Mouse (Mus musculus) layer of hippocampus, adult 18-20 months (tissue): Measurements from ENCODE around the gene Thoc7. TPM values are rescaled to one million over a fixed set of nuclear protein-coding genes. Genes with fewer than 3 reads are reported as not detected.

Source experiments
- DNase-seq, 2 experiments: peaks; one replicate each; pipeline ENCODE4 v3.0.0; 2022; ENCODE audit warnings: low spot score in 2 of 2
- total RNA-seq, 2 experiments: library from RNA; stranded (reverse); gene quantifications; 2 replicates each; pipeline ENCODE4 v1.2.3; 2021

Gene Thoc7
- total RNA-seq, 2 experiments from 2014 or later: 91.9 to 102 TPM

DNA sequence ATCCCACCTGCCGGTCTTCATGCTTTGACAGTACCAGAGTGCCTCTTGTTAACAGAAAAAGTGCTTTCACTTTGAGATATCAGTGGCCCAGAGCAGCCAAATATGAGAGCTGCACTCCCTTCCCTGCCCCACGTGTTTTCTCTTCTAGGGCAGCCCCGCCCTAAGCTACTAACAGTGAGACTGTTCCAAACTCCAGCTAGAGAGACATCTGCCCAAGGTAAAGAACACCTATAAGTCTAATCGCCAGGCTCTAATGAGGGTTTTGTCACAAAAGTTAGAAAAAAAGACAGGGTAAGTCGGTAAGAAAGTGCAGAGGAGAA is 27.6 kb downstream of the Thoc7 start:
- no peak for DNase-seq

DNA sequence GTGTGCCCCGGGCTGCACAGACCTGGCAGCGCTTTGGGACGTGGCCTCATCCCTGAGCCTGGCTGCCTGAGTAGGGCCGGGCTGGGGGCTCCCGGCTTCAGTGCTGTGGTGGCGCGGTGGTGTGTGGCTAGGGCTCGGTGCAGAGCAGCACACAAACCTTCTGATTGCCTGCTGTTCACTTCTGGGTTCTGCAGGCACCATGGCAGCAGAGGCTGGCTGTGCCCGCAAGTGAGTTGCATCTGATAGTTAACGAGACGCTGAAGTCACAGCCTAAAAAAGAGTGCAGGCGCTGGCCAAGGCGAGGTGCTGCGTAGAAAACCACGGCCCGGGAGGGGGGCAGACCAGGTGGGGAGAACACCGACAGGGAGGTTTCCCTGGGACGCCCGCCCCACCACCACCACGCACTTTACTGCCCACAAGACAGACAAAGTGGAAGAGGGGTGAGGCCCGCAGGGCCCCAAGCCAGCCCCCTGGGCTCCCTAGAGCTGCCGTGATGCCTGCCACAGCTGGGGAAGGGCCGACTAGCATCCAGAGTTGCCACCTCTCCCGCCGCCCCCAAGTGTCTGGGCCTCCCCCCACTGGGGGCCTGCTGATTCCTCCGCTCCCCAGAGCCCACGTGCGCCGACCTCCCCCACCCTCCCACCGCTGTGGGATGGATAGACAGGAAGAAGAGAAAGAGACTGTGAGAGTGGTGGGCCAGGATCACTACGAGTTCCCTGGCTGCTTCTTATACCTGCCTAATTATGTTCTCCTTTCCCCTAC is 28.2 kb downstream of the Thoc7 start:
- no peak for DNase-seq

DNA sequence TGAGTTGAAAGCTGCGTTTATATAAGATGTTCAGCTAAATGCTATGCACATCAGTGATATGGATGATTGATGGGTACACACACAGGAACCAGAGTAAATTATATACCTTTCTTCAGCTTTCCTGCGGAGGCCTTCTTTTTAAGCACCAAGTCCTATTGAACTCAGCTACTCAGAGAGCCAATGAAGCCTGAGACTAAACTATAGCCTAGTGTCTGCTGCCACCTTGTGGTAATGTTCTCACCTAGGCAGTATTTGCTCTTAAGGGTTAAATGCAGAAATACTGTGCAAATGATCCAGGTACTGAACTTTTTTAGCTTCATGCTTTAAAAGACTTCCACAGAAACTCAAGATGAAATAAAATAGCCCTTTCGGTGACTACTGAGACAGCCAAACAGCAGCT is 44.0 kb downstream of the Thoc7 start:
- peak; percentile 65 to 79 for DNase-seq

DNA sequence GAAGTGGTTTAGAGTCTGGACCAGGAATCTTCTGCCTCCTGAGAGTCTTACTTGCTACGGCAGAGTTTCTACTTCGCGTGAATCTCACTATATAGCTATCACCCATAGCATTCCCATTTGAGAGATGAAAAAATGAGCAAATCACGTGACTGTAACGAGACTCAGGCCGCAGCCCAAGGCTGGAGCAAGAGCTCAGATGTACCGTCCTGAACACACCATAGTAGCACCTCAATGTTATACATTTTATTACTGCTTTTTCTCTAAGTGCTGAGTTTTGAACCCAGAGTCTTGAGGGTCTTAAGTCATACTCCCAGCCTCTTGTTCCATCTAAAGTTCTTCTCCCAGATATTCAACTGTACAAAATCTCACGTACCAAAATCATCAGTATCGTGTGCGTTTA is 44.4 kb downstream of the Thoc7 start:
- DNase-seq: no peak

DNA sequence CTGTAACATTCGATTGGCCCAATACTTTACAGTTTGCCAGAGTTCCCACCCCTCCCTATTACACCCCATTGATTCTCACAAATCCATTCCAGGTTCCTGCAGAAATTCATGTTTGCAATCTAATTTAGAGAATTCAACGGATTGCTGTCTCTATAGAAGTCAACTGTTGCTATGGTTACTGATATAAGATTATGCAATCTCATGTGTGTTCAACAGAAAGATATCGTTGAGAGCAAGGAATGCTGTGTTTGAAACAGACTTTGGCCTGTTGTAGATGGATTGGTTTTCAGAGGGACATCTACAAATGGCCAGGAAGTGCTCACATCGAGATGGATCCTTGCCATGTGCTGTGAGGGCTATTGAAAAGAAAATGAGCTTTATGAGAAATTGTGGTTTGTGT is 46.4 kb downstream of the Thoc7 start:
- DNase-seq: peak in 1 of 2 experiments; percentile 4

DNA sequence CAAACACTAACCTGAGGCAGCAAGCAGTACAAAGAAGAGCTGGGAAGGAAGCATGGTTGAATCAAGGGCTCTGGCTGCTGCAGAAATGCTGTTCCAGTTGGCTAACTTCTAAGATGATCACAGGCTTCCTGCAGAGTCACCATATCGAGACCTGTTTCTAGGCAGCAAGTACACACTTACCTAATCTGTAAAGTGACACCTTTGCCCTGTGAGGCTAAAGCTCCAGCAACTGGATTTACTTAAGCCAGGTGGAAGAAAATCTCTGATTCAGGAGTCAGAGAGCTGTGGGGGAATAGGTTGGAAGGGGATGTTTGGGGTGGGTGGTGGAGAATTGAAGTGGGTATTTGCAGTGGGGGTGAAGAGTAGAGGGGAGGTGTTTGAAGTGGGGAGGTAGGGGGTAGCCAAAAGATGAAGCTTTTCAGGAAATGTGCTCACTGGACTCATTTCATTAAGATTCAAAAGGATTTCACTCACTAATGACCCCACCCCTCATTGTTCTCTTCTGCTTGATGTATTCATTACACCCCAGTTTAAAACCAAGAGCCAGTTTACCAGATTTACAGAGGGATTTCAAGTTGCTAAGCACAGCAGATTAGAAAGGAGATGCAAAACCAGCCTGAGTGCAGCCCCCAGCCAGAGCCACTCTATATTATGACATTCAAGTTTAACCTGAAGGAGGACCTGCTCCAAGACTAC is 47.1 kb downstream of the Thoc7 start, which contains the start of gene Gm281:
Gene Gm281, minus strand, starts transcription at position 92 of the 696 bp plus-strand sequence.
- no peak for DNase-seq

DNA sequence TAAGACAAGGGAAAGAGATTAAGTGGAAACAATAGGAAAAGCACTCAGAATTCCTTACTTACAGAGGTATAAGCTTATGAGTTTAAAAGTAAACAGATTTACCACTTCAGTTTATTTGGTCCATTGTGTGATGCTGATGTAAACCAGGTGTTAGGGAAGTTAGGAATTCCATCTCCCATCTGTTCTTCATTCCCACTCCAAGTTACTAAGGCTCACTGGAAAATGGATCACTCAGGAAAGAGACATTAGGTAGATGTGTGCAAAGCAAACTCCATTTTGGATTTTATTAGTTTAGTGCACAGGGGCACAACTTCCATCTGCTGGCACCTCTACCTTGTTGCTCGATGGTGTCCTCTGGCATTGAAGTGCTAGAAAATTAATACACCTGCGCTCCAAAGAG is 51.5 kb downstream of the Thoc7 start:
- DNase-seq: no peak

DNA sequence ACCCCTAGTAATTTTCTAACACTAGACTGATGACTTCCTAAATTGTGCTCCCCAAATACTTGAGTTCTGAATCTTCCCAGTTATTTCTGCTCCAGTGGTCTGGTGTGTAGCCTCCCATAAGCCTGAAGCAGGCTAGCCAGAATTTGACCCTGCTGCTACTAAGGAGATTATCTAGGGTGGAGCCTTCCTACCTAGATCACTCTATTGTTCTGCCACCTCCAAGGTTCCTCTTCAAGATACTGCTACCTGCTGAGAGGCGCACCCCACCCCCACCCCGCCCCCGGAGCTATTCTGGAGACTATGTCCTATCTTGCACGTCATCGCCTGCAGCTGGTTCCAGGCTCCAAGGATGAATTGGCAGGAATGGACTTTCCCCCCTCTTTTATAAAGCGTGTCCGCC is 54.5 kb downstream of the Thoc7 start:
- DNase-seq: no peak

DNA sequence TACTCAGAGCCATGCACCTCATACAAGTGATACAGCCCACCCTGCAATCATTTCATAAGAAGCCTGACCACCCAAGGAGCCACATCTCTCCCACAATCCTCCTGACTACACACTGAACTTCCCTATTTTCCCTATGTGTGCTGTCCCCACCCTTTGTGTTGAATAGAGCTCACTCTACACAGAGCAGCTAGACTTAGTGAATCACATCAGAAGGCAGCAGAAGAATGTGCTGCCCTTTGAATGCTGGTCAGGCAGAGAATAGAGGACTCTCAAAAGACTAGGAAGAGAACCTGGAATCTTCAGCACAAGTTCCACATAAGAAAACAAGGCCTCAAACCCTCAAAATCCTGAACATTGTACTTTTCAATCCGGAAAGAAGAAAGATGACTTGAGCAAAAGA is 55.2 kb downstream of the Thoc7 start:
- no peak for DNase-seq

DNA sequence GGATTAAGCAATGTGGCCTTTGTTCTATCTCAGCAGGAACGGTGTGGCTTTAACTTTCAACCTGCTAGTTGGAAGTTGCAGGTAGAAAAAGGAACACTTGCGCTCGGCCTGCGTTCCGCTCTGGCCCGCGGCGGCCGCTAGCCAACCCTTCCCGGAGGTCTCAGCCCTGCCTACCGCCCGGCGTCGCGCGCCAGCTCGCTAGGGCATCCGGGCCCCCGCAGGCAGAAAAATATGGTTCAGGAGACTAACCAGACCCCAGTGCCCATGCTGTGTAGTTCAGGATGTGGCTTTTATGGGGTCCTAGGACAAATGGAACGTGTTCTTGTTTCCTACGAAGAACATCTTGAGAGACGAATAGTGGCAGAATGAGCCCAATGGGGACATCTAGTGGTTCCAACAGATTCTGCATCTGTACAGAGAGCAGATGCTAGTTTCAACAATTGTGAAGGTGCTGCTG is 60.0 kb downstream of the Thoc7 start:
- peak; percentile 26 to 82 for DNase-seq

Other genes with a start within 250 kb of the Thoc7 start
- gene Gm281, start 47.4 kb downstream of the Thoc7 start, total RNA-seq: not detected
- gene Atxn7, start 412 bp downstream of the Thoc7 start, total RNA-seq: 10 to 100 TPM; 28.9 to 30.8 TPM
- 100 to 1,000 TPM; 121 to 122 TPM for gene Psmd6, start 159.1 kb upstream of the Thoc7 start, total RNA-seq
- not detected for gene Olfr720, start 225.0 kb upstream of the Thoc7 start, total RNA-seq